Mouse (Mus musculus) hindlimb bud, embryonic 11.5 days (tissue): ENCODE data around the gene Srpk2.
"Not testable (repeated sequence)": the region's sequence is repeated elsewhere in the genome, so short reads cannot be mapped to it uniquely, and the experiment has no call there.

Experiments
- DNase-seq: peaks from one replicate; pipeline ENCODE4 v3.0.0-alpha.2; 2012; ENCODE audit warnings: low read depth, low spot score; ENCODE audit errors: extremely low spot score

The Srpk2 gene

DNA sequence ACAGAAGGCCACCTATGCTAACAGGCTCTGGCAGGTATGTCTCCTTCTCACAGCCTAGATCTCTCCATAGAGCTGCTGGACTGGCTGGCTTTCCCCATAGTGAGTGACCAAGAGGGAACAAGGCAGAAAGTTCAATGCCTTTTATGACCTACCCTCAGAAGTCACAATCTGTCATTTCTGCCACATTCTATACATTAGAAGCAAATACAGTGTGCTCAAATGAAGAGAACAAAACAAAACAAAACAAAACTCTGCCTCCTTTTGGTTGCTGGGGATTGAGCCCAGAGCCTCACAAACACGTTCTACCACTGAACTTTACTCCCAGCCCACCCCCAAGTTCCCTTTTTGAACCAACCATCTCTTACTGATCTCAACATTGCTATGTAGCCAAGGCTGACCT is at the start of gene Srpk2:
Gene Srpk2 (minus strand): TSS at position 101 of the 400 bp plus-strand sequence.
- DNase-seq: no peak

DNA sequence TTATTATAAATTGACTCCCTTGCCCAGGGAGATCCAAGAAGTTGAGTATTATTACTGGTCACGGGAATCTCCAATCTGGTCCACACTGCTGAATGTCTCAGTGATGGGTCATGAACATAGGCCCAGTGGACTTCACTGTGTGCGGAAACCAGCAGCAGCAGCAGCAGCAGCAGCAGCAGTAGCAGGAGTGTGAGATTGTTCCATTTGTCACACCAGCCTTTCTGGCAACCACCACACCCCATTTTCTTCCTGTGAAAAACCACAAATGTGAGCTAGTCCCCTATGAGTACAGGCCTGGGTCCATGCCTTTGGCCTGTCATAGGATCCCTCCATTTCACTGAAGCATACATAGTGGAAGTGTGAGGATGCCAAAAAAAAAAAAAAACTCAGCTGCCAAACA is 37.5 kb upstream of the Srpk2 start:
- DNase-seq: no peak

DNA sequence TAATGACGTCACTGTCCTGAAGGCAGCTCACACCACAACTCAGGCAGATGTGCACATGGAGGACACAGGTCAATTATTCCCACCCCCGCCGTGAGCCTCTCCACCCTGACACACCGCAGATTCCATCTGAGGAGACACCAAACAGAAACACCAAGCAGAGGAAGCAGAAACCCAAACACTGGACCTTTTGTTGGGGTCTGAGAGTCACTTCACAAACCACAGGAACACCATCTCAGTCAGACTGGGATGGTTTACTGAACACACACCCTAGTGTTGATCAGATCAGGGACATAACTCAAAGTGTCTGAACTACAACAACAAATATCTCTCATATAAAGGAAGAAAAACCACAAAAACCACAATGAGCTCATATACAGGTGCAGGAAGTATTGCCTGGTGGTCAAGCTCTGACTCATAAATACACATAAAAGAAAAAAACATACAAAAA is 34.5 kb upstream of the Srpk2 start:
- no peak for DNase-seq

DNA sequence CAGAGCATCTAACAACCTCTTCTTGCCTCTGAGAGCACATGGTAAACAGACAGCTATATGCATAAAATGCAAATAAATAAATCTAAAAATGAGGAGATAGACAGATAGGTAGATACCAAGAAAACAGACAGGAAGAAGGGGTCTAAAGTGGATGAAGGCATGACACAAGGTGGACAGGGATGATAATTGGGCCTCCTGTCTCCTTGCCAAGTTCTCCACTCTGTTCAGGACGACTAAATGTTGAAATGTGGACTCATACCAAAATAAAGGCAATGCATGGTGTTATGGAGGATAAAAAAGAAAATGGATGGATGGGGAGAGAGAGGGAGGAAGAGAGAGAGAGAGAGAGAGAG is 33.7 kb upstream of the Srpk2 start:
- DNase-seq: no peak

DNA sequence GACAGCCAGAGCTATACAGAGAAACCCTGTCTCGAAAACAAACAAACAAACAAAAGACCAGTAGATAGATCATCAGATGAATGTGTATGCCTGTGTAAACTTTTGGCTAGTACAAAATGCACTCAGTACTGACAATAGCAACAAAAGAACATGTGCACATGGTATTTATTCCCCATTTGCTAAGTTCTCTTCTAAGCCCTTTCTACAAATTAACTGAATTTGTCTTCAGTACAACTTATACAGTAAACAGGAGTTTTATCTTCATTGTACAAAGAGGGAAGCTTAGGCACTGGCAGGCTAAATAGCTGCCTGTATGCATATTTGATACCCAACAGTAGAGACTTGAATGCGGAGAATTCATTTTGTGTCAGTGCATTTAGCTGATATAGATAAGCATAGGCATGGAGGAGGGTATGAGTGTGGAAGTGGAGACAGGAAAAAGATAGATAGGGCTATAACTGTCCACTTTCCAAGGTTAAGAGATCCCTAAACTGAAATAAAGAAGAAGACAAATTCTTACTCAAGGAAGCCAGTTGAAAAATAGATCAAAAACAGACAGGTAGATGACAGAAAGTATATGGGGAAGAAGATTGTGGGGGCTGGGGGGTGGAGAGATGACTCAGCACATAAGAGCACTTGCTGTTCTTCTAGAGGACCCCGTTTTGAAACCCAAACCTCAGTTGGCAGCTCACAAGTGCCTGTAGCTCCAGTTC is 33.2 kb upstream of the Srpk2 start:
- no peak for DNase-seq

DNA sequence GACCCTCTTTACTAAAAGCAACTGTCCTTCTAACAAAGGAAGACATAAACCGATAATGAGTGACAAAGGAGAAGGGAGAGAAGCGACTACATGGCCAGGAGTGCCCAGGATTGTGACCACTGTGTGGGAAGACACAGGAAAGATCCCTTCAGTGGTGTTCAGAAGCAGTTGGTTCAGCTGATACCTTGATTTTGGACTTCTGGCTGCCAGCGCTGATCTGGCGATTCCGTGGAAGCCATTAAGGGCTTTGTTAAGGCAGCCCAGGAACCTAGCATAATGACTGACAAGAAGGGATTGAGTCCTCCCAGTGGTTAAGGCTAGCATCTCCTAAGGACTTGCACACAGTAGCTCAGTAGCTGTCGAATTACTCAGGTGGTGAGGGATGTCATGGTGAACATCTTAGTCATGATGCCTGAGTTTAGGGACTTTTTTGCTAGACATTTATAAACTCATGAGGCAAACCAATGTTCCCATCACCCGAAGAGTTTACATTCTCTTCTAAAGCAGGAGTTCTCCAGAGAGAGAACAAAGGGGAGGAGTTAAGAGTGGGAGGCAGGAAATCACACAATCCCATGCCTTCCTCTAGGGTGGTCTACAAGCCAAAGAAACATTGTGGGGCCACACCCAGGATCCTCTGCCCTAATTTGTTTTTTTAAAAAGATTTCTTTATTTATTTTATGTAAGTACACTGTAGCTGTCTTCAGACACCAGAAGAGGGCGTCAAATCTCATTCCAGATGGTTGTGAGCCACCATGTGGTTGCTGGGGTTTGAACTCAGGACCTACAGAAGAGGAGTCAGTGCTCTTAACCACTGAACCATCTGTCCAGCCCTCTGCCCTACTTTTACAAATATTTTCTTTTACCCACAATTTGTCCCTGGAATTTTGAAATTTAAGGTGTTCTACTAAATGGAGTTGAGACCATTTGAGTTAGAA is 29.3 kb upstream of the Srpk2 start:
- no peak for DNase-seq

DNA sequence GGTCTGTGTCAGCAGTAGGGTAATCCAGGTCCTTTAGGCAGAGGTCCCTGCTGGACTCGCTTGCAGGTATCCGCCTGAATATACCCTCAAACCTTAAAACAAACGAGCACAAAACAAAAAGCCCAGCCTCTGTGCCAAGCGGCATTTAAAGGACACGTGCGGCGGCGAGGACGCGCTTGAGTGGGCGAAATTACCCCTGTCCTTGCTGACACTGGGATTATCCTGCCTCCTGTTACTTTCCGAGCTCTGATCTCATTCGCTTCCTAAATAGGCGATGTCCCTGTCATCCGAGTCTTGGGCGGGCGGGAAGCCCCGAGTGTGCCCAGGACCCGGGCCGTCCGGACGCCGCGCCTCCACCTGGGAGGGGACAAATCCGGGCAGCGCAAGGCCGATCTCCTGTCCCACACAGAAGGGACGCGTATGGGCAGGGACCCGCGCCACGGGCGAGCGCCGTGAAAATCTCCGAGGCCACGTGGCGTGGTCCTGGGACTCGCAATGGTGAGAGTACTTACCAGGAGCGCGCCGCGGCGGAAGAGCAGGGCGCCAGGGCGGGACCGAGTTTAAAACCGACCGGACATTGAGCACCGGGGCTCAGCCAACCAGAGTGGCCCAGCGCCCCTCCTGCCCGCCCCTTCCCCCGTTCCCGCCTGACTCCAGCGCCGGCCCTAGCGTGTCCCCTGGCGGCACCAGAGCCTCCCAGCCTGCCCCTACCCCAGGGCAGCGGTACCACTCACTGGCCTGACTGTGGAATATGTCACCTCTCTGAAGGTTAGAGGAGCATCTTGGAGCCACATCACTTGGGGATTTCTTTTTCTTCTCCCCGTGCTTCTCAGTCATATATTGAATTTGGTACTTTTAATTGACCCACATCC is 27.9 kb upstream of the Srpk2 start:
- DNase-seq: no peak

DNA sequence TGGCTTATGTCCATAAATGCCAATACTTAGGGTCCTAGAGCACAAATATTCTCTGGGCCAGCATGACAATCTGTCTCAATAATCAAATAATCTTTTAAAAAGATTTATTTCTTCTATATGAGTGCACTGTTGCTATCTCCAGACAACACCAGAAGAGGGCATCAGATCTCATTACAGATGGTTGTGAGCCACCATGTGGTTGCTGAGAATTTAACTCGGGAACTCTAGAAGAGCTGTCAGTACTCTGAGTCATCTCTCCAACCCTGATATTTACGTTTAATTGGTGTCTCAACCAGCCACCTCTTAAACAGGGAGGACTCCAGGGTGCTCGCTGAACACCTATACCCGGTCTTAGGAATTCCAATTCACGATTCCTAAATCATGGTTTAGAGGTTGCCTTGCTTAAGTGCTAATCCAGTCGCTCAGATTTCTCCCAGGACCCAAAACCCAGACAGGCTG is 27.3 kb upstream of the Srpk2 start:
- DNase-seq: not testable (repeated sequence)

DNA sequence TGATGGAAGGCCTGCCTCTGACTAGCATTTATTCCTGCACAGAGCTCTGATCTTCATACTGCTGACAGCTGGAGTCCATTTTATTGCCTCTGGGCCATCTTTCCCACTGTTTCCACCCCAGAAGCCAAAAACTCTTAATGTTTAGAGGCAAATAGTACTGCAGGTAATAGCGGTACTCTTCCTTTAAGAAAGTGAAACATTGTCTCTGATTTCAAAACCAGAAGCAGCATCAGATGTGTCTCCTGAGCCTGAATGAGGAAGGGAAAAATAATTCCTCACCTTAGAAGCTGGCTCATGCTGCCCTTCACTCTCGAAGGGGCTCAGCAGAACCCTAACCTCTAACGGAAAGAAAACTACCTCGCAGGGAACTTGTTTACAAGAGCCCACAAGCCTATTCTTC is 26.8 kb upstream of the Srpk2 start:
- DNase-seq: no peak

DNA sequence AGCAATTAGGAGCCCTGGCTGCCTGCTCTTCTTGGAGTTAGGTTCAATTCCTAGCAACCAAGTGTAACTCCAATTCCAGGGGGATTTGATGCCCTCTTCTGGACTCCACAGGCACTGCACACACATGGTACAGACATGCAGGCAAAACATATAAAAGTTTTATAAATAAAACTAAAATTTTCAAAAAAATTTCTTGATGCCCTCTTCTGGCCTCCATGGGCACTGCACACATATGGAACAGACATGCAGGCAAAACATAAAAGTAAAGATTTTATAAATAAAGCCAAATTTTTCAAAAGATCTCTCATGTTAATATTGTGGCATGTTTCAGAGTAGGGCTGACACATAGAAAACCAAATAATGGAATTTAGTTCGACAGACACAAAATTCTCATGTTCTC is 25.2 kb upstream of the Srpk2 start:
- DNase-seq: no peak

DNA sequence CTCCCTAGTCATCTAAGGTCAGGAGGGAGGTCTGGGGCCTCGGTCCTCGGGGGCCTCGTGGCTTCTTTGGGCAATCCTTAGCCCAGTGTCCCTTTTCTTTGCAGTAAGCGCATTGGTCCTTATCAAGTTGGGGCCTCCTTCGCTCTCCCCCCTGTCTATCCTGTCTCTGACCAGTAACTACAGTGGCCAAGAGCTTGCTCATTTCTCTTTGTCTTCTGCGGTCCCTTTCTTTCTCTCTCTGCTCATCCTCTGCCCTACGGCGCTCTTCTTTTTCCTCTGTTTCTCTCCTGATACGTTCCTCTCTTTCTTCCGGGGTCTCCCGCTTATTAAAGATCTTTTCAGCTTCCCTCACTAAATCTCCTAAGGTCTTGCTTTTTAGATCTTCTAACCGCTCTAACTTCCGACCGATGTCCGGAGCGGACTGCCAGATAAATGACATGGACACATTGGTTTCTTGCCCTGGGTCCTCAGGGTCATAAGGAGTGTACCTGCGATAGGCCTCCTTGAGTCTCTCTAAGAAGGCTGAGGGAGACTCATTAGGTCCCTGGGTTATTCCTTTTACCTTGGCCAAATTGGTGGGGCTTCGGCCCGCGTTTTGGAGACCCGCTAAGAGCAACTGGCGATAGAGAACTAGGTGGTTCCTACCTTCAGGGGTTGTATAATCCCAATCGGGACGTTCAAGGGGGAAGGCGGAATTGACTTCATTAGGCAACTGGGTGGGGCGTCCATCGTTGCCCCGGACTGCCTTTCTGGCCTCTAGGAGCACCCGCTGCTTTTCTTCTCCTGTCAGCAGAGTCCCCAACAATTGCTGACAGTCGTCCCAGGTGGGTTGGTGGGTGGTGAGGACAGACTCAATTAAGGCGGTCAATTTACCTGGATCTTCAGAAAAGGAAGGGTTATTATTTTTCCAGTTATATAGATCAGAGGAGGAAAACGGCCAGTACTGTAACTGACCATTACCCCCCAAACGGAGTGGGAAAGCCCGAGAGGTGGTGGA is 22.5 kb upstream of the Srpk2 start:
- not testable (repeated sequence) for DNase-seq

DNA sequence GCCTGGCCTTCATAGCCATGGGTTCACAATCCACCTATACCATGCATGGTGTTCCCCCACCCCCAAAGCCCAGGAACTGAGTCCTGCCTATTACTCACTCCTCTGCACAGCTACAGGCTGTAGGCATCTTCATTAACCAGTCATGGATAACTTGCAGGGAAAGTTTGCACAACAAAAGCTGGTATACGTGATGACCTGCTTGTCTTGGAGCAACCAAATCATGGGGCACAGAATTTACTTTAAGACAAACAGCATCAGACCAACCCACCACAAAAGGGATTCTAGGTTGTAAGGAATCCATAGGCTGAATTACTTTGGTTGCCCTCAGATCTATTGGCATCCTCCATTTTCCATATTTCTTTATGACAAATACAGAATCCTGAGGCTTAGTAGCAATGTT is 13.0 kb upstream of the Srpk2 start:
- no peak for DNase-seq

DNA sequence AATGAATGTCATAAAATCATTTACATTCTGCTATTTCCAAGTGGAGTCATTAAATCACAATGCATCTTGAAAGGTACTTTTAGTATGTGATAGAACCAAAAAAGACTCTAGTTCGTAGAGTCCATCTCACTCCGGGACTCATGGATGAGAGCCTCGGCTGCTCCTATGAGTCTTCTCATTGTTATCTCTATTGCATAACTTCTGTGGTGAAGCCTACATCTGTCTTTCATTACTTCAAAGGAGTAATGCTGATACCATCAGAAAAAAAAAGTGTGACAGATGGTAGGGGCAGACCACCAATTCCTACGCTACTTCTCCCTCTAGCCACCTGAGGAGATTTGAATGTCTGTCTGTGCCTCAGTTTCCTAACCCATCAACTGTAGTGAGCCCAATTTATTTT is 986 bp downstream of the Srpk2 start:
- DNase-seq: no peak

DNA sequence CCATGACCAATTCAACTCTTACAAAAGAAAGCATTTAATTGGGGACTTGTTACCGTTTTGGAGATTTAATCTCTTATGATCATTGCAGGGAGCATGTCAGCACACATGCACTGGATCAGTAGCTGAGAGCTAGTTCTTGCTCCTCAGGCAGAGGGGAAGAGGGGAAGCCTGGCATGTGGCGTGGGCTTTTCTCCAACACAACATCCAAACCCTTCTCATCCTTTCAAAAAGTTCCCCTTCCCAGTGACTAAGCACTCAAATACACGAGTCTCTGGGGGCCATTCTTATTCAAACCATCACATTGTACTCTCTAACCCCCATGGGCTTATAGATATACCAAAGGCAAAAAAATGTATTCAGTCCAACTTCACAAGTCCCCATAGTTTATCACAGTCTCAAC is 5.4 kb downstream of the Srpk2 start:
- DNase-seq: no peak

DNA sequence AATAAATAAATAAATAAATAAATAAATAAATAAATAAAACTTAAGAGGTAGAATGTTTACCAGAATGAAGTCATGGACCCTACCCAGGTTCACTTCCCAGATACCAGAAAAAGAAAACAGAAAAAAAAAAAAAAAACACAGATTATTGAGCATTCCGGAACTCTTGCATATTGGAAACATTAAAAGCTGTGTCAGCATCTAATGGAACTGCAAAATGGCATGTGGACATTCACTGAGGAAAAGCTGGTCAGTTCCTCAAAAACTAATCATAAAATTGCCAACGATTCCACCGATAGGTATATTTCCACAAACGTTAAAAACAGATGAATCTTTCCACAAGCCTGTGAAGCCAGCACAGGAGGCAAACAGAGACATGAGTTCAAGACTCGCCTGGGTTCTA is 6.5 kb downstream of the Srpk2 start:
- DNase-seq: no peak

DNA sequence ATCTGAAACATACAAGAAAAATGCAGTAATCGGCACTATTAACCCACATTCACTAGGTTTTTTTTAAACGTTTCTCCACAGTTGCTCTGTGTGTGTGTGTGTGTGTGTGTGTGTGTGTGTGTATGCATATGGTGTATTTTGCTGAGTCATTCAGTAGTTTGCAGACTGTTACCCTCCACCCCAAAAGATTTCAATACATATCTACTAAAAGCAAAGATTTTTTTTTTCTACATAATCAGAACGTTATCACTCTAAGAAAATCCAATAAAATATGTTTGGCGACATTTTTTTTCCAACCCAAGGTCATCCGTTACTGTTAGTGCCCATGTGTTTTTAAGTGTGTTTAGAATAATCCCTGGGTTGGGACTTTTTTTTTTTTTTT is 7.4 kb downstream of the Srpk2 start:
- no peak for DNase-seq

DNA sequence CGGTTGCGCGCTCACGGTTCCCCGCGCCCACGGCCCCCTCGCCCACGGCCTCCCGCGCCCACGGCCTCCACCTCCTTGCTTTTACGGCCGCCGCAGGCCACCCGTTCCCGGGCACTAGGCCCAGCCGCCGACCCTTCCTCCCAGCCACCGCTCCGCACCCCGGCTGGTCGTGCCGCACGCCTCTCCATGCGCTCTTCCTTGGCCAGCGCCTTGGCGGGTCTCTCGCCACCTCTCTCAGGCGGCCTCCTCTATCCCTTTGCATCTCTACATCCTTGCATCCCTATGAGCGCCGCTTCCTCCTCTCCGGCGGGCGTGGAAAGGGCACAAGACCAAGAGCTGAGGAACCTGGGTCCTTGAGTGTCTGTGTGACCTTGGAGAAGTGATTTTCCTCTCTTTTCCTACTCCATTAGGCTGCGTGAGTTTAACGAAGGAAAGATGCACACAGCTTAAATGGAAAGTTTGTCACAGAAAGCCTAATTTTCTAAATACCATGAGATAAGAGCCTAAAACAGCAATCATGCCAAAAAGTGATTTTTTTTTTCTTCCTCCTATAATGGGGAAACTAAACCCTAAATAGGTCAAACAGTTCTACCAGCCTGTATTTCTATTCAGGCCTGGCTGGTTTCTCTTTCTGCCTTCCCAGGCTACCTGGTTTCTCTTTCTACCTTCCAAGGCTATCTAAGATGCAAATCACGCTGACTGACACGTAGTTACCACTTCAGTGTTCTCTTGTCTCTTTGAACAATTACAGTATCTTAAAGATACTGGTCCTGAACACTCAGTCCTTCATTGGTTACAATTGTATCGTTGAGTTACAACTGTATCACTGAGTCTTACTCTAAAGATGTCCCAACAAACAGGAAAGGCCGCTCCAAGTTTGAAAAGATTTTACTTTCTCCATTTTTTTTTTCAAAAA is 8.0 kb downstream of the Srpk2 start:
- DNase-seq: no peak

DNA sequence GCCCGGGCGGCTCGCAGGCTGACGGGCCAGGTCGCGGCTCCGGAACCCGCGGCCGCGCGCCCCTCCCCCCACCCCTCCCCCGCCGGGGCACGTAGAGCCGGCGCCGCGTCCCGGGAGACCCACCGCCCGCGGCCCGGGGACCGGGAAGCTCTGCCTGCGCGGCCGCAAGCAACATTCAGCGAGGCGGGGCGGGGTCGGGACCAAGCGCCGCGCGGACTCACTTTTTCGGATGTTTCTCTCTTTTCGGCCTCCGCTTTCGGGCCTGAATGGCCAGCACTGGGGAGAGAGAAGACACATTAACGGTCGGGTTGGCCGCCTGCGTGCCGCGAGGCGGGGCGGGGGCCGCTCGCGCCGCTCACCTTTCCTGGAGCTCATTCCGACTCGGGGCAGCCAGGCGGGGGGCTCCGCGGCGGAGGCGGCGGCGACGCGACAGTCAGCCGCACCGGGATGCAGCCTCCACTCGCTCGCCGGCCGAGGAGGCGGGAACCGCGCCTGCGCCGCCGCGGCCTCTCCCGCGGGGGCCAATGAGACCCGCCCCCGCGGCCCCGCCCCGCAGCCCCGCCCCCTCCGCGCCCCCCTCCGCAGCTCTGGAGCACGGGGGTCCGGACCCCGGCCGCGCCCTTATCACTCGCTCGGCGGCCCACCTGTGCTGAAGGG is 8.8 kb downstream of the Srpk2 start:
- DNase-seq: no peak
